Mouse (Mus musculus): ENCODE measurements around the gene Cnot1.

Cnot1 gene

GRCm38 (mm10) chr8:95741732-95742131, 65.5 kb downstream of the Cnot1 start:
- ATAC-seq (ENCODE audit: low TSS enrichment), result peak; percentile 34

- peak; percentile 90 for ATAC-seq (ENCODE audit: low TSS enrichment)
Observed at GRCm38 (mm10) chr8:95738596-95738995, 68.7 kb downstream of the Cnot1 start.

GRCm38 (mm10) chr8:95727625-95728024, 79.6 kb downstream of the Cnot1 start:
- ATAC-seq (ENCODE audit: low TSS enrichment), result no peak

- ATAC-seq (ENCODE audit: low TSS enrichment), result no peak
Observed at GRCm38 (mm10) chr8:95716546-95717335, 90.5 kb downstream of the Cnot1 start.

GRCm38 (mm10) chr8:95715676-95716531, 91.4 kb downstream of the Cnot1 start, which contains the start of gene Setd6:
Gene Setd6, plus strand, starts transcription at chr8:95715881.
- ATAC-seq (ENCODE audit: low TSS enrichment), result peak; percentile 68

GRCm38 (mm10) chr8:95714837-95715413, 92.3 kb downstream of the Cnot1 start:
- no peak; the same call in 1 of the 2 replicates for ATAC-seq (ENCODE audit: low TSS enrichment)

GRCm38 (mm10) chr8:95714367-95714766, 92.9 kb downstream of the Cnot1 start:
- no peak for ATAC-seq (ENCODE audit: low TSS enrichment)

GRCm38 (mm10) chr8:95713100-95714010, 93.9 kb downstream of the Cnot1 start:
- ATAC-seq (ENCODE audit: low TSS enrichment), result peak; percentile 20

- no peak for ATAC-seq (ENCODE audit: low TSS enrichment)
Observed at GRCm38 (mm10) chr8:95712395-95712794, 94.9 kb downstream of the Cnot1 start.

GRCm38 (mm10) chr8:95711029-95711428, 96.2 kb downstream of the Cnot1 start:
- no peak for ATAC-seq (ENCODE audit: low TSS enrichment)

- ATAC-seq (ENCODE audit: low TSS enrichment), result no peak
Observed at GRCm38 (mm10) chr8:95709579-95709978, 97.7 kb downstream of the Cnot1 start.

- no peak for ATAC-seq (ENCODE audit: low TSS enrichment)
Observed at GRCm38 (mm10) chr8:95704538-95704937, 102.7 kb downstream of the Cnot1 start.

GRCm38 (mm10) chr8:95703461-95704260, 103.6 kb downstream of the Cnot1 start:
- peak; percentile 35 for ATAC-seq (ENCODE audit: low TSS enrichment)

- peak; percentile 70 for ATAC-seq (ENCODE audit: low TSS enrichment)
Observed at GRCm38 (mm10) chr8:95702480-95703446, 104.5 kb downstream of the Cnot1 start.

GRCm38 (mm10) chr8:95701809-95702208, 105.5 kb downstream of the Cnot1 start:
- ATAC-seq (ENCODE audit: low TSS enrichment), result no peak

- peak; percentile 29 for ATAC-seq (ENCODE audit: low TSS enrichment)
Observed at GRCm38 (mm10) chr8:95700282-95700681, 107.0 kb downstream of the Cnot1 start.

- no peak for ATAC-seq (ENCODE audit: low TSS enrichment)
Observed at GRCm38 (mm10) chr8:95698179-95698578, 109.1 kb downstream of the Cnot1 start.

GRCm38 (mm10) chr8:95697128-95697527, 110.1 kb downstream of the Cnot1 start:
- ATAC-seq (ENCODE audit: low TSS enrichment), result peak; percentile 25

- ATAC-seq (ENCODE audit: low TSS enrichment), result no peak
Observed at GRCm38 (mm10) chr8:95696661-95697060, 110.6 kb downstream of the Cnot1 start.
